8 mouse cellular contexts compared by ENCODE assay signal in genomic region chr2:84727172-84727858, GRCm38 (mm10). TPM values are rescaled to one million over a fixed set of nuclear protein-coding genes. Genes with fewer than 3 reads are reported as not detected.
DNase-seq lines count a peak whose midpoint lies in the region; ATAC-seq and TF ChIP-seq lines count a peak whose summit lies in the region.

Gene Clp1, minus strand, starts transcription at chr2:84727350.

- H3K4me1 ChIP-seq in MEL (ENCODE audit: control insufficient read depth in 1 of 2, insufficient read depth in 2 of 2, low read length in 2 of 2), result peaks cover 3 to 10% of the 10 kb centered on the region in 2 experiments
- peaks cover 12% of the 10 kb centered on the region for H3K4me1 ChIP-seq in cerebellum, adult 2 months (ENCODE audit: control insufficient read depth, insufficient read depth, low read length)
- H3K4me1 ChIP-seq in forebrain, postnatal 0 days (ENCODE audit: insufficient read depth), result peaks cover 9% of the 10 kb centered on the region; the same call in 1 of the 2 replicates
- H3K4me1 ChIP-seq in lung, embryonic 15.5 days, result peaks cover 15% of the 10 kb centered on the region

- TF ChIP-seq CTCF in MEL (IDR thresholded peaks at IDR 0.05 in 2 of 3, conservative IDR thresholded peaks at IDR 0.05 in 1 of 3; ENCODE audit: control insufficient read depth in 1 of 3, insufficient read depth in 1 of 3, low read depth in 2 of 3, low read length in 3 of 3, poor library complexity in 1 of 3, severe bottlenecking in 1 of 3), result no peak
- no peak for TF ChIP-seq CTCF in cerebellum, adult 2 months (IDR thresholded peaks at IDR 0.05; ENCODE audit: borderline replicate concordance, insufficient read depth, low read depth, low read length)
- TF ChIP-seq CTCF in forebrain, postnatal 0 days (IDR thresholded peaks at IDR 0.05; ENCODE audit: low read depth), result peak; percentile 27

- DNase-seq in MEL (ENCODE audit: low read depth, low spot score), result peak; percentile 99
- DNase-seq in cerebellum, adult 2 months, result peak; percentile 95 to 96
- peak; percentile 96 for DNase-seq in forebrain, postnatal 0 days
- DNase-seq in heart, postnatal 4 days, result peak; percentile 96
- DNase-seq in layer of hippocampus, adult 8-10 months (ENCODE audit: low spot score in 2 of 2), result peak; percentile 95 to 97
- DNase-seq in ovary, adult 18-20 months (ENCODE audit: low spot score), result peak; percentile 93
- DNase-seq in thymus, postnatal 0 days (ENCODE audit: low spot score), result peak; percentile 95

- H3K27ac ChIP-seq in MEL (ENCODE audit: control insufficient read depth, low read depth, low read length), result peak within 1 kb of the TSS; percentile 87
- H3K27ac ChIP-seq in cerebellum, adult 2 months (ENCODE audit: insufficient read depth, low read length), result peak within 1 kb of the TSS; percentile 54; the same call in 1 of the 2 replicates
- peak within 1 kb of the TSS; percentile 75 for H3K27ac ChIP-seq in forebrain, postnatal 0 days (ENCODE audit: low read depth, low read length)
- H3K27ac ChIP-seq in lung, embryonic 15.5 days, result peak within 1 kb of the TSS; percentile 82

- H3K9ac ChIP-seq in MEL (ENCODE audit: control insufficient read depth, low read depth, low read length, poor library complexity, severe bottlenecking), result peak within 1 kb of the TSS; percentile 88
- H3K9ac ChIP-seq in forebrain, postnatal 0 days, result peak within 1 kb of the TSS; percentile 66
- peak within 1 kb of the TSS; percentile 56 for H3K9ac ChIP-seq in lung, embryonic 15.5 days

- under 1% methylated on average over 39 of the region's 39 CpGs for WGBS in cerebellum, adult 2 months
- WGBS in forebrain, postnatal 0 days, result 1% methylated on average over 39 of the region's 39 CpGs
- under 1% methylated on average over 39 of the region's 39 CpGs for WGBS in lung, embryonic 15.5 days

- H3K4me2 ChIP-seq in forebrain, postnatal 0 days (ENCODE audit: low read depth), result peak within 1 kb of the TSS; percentile 87
- peak within 1 kb of the TSS; percentile 85 for H3K4me2 ChIP-seq in lung, embryonic 15.5 days

- H3K9me3 ChIP-seq in MEL (replicated peaks; ENCODE audit: insufficient read depth, low read length), result no peaks in the 10 kb centered on the region
- H3K9me3 ChIP-seq in forebrain, postnatal 0 days (ENCODE audit: low read length), result no peaks in the 10 kb centered on the region
- H3K9me3 ChIP-seq in lung, embryonic 15.5 days, result no peaks in the 10 kb centered on the region

- peaks cover 27% of the 10 kb centered on the region for H3K79me2 ChIP-seq in MEL (ENCODE audit: control insufficient read depth, insufficient read depth, low read length, poor library complexity)

- H3K36me3 ChIP-seq in MEL (ENCODE audit: control insufficient read depth in 1 of 2, insufficient read depth in 2 of 2, low read length in 2 of 2), result peaks cover 5 to 24% of the 10 kb centered on the region in 2 experiments; a peak in 3 of 4 replicates
- peaks cover 10% of the 10 kb centered on the region for H3K36me3 ChIP-seq in forebrain, postnatal 0 days (ENCODE audit: insufficient read depth)
- peaks cover 14% of the 10 kb centered on the region for H3K36me3 ChIP-seq in lung, embryonic 15.5 days

- TF ChIP-seq EP300 in MEL (IDR thresholded peaks at IDR 0.05; ENCODE audit: low read depth in 1 of 2, low read length in 2 of 2), result peak in 1 of 2 experiments; percentile 30; a peak in 1 of 4 replicates

- peak within 1 kb of the TSS; percentile 83 to 92 for H3K4me3 ChIP-seq in MEL (ENCODE audit: control insufficient read depth in 1 of 2, insufficient read depth in 1 of 2, low read depth in 2 of 2, low read length in 2 of 2)
- peak within 1 kb of the TSS; percentile 78 for H3K4me3 ChIP-seq in cerebellum, adult 2 months (replicated peaks; ENCODE audit: insufficient read depth, low read depth, low read length)
- H3K4me3 ChIP-seq in forebrain, postnatal 0 days (ENCODE audit: low read depth, low read length), result peak within 1 kb of the TSS; percentile 51
- peak within 1 kb of the TSS; percentile 63 for H3K4me3 ChIP-seq in lung, embryonic 15.5 days

- peak; percentile 98 for ATAC-seq in forebrain, postnatal 0 days
- peak; percentile 97 for ATAC-seq in lung, embryonic 15.5 days (ENCODE audit: borderline replicate concordance, extremely low read depth, low FRiP score, low TSS enrichment)

- no peaks in the 10 kb centered on the region for H3K27me3 ChIP-seq in MEL (ENCODE audit: control insufficient read depth in 1 of 2, insufficient read depth in 2 of 2, low read length in 2 of 2)
- no peaks in the 10 kb centered on the region for H3K27me3 ChIP-seq in cerebellum, adult 2 months (ENCODE audit: control insufficient read depth, insufficient read depth, low read length)
- no peaks in the 10 kb centered on the region for H3K27me3 ChIP-seq in forebrain, postnatal 0 days (ENCODE audit: insufficient read depth, low read length)
- no peaks in the 10 kb centered on the region for H3K27me3 ChIP-seq in lung, embryonic 15.5 days

- TF ChIP-seq RAD21 in MEL (IDR thresholded peaks at IDR 0.05; ENCODE audit: low read depth, low read length), result no peak

- peak; percentile 69 to 98; a peak in 3 of 4 replicates for TF ChIP-seq POLR2A in MEL (IDR thresholded peaks at IDR 0.05; ENCODE audit: control insufficient read depth in 1 of 2, insufficient read depth in 1 of 2, low read depth in 1 of 2, low read length in 2 of 2, poor library complexity in 1 of 2)
- TF ChIP-seq POLR2A in cerebellum, adult 2 months (IDR thresholded peaks at IDR 0.05; ENCODE audit: borderline replicate concordance, insufficient read depth, low read length), result peak; percentile 91; the same call in 1 of the 2 replicates

TF ChIP-seq in MEL, 35 proteins besides CTCF, POLR2A, EP300 and RAD21 (continues in another document):
- TF ChIP-seq USF2 (IDR thresholded peaks at IDR 0.05; ENCODE audit: borderline replicate concordance in 1 of 2, insufficient read depth in 1 of 2, low read depth in 1 of 2, low read length in 2 of 2) (no peak), POLR2AphosphoS2 (IDR thresholded peaks at IDR 0.05; ENCODE audit: low read length) (peak; percentile 96), ZMIZ1 (IDR thresholded peaks at IDR 0.05; ENCODE audit: low read depth, low read length) (peak; percentile 88), ZNF384 (IDR thresholded peaks at IDR 0.05; ENCODE audit: low read depth, low read length) (no peak), ELF1 (IDR thresholded peaks at IDR 0.05; ENCODE audit: low read depth, low read length) (peak; percentile 100), SMC3 (IDR thresholded peaks at IDR 0.05; ENCODE audit: low read depth, low read length) (no peak), E2F4 (IDR thresholded peaks at IDR 0.05; ENCODE audit: borderline replicate concordance, low read depth, low read length) (no peak), TCF12 (IDR thresholded peaks at IDR 0.05; ENCODE audit: low read depth, low read length) (peak; percentile 58; the same call in 1 of the 2 replicates), POLR2AphosphoS5 (IDR thresholded peaks at IDR 0.05; ENCODE audit: borderline replicate concordance, low read depth, low read length) (no peak), MYC (IDR thresholded peaks at IDR 0.05; ENCODE audit: low read depth, low read length) (no peak), ZKSCAN1 (IDR thresholded peaks at IDR 0.05; ENCODE audit: low read depth, low read length) (no peak), MAFK (IDR thresholded peaks at IDR 0.05; ENCODE audit: borderline replicate concordance, low read depth, low read length) (no peak; the same call in 1 of the 2 replicates), KAT2A (conservative IDR thresholded peaks at IDR 0.05; ENCODE audit: low read depth, low read length) (peak; percentile 97), USF1 (IDR thresholded peaks at IDR 0.05; ENCODE audit: low read depth, low read length) (peak; percentile 72), MAZ (IDR thresholded peaks at IDR 0.05; ENCODE audit: low read depth, low read length) (0 out of 2 replicates have a peak, but pooled peaks have one; percentile 50), CHD2 (IDR thresholded peaks at IDR 0.05; ENCODE audit: low read length) (peak; percentile 86), ZC3H11A (IDR thresholded peaks at IDR 0.05; ENCODE audit: low read depth, low read length) (no peak), HCFC1 (IDR thresholded peaks at IDR 0.05; ENCODE audit: low read depth, low read length) (peak; percentile 97), BHLHE40 (IDR thresholded peaks at IDR 0.05; ENCODE audit: borderline replicate concordance, low read depth, low read length) (no peak), GABPA (IDR thresholded peaks at IDR 0.05; ENCODE audit: low read depth, low read length) (no peak), CHD1 (IDR thresholded peaks at IDR 0.05; ENCODE audit: low read depth, low read length) (no peak), SIN3A (IDR thresholded peaks at IDR 0.05; ENCODE audit: low read length) (peak; percentile 99), TBP (IDR thresholded peaks at IDR 0.05; ENCODE audit: low read depth, low read length) (peak; percentile 91), JUND (IDR thresholded peaks at IDR 0.05; ENCODE audit: low read depth, low read length) (no peak), RCOR1 (IDR thresholded peaks at IDR 0.05; ENCODE audit: low read depth, low read length) (no peak), MXI1 (IDR thresholded peaks at IDR 0.05; ENCODE audit: low read depth, low read length) (peak; percentile 87), MEF2A (IDR thresholded peaks at IDR 0.05; ENCODE audit: extremely low read depth, insufficient replicate concordance, low read depth, low read length, poor library complexity, severe bottlenecking) (no peak), MAX (IDR thresholded peaks at IDR 0.05; ENCODE audit: low read length) (0 out of 2 replicates have a peak, but pooled peaks have one; percentile 26), NELFE (IDR thresholded peaks at IDR 0.05; ENCODE audit: low read depth, low read length) (peak; percentile 93), TAL1 (IDR thresholded peaks at IDR 0.05; ENCODE audit: low read length) (no peak), NRF1 (IDR thresholded peaks at IDR 0.05; ENCODE audit: insufficient read depth, low read depth, low read length, poor library complexity, severe bottlenecking) (peak; percentile 79)

RNA-seq across cellular contexts. Expression of gene Clp1, which starts in this region (rescaled TPM):
- total RNA-seq in MEL (2012; rRNA removed), result 27.1 and 29.1 TPM in 2 replicates
- 10 to 100 TPM in 1 of 2 experiments, not detected in 1; 29.8 TPM for polyA plus RNA-seq in MEL (2012; ENCODE audit: insufficient read depth in 1 of 2, insufficient read length in 2 of 2, low read depth in 1 of 2, low replicate concordance in 2 of 2, missing spikeins in 1 of 2)
- 12.0 and 12.7 TPM in 2 replicates for polyA plus RNA-seq in cerebellum, adult 2 months (2012; rRNA removed)
- total RNA-seq in forebrain, postnatal 0 days (2014; rRNA removed), result 13.2 and 18.7 TPM in 2 replicates
- polyA plus RNA-seq in forebrain, postnatal 0 days (2015; fragmentation: Nextera tagmentation; extraction: Ambion mirVana), result 15.6 and 15.8 TPM in 2 replicates
- 1 to 10 TPM; 7.4 to 7.9 TPM for total RNA-seq in heart, postnatal 4 days (2021)
- total RNA-seq in layer of hippocampus, adult 8-10 months (2022), result 10 to 100 TPM in 1 of 4 experiments, 1 to 10 TPM in 3; 7.4 to 10.4 (median 8.5) TPM
- polyA plus RNA-seq in lung, embryonic 15.5 days (2015; fragmentation: Nextera tagmentation; extraction: Ambion mirVana), result 27.1 and 29.3 TPM in 2 replicates
- polyA plus RNA-seq in thymus, postnatal 0 days (2015; fragmentation: Nextera tagmentation; extraction: Ambion mirVana), result 55.3 and 62.1 TPM in 2 replicates

Comparison
In these comparisons a context has a peak if more than half of its experiments do, and no peak if none do; other contexts are left out.
1. Peak in every context shown above with its lines: DNase-seq, ATAC-seq, H3K4me3 ChIP-seq and H3K27ac ChIP-seq.